Mouse (Mus musculus) megakaryocyte, embryonic 14.5 days (primary cell): ENCODE measurements around the gene Gpha2.

Experiments used
- FLI1 ChIP-seq: IDR thresholded peaks from 2 replicates; pipeline ENCODE4 v1.6.1; 2012; ENCODE audit warnings: low read length, inconsistent platforms, mixed read lengths
- GATA1 ChIP-seq: IDR thresholded peaks from 3 replicates; pipeline ENCODE4 v1.6.1; 2012; ENCODE audit warnings: mixed read lengths, low read length, inconsistent platforms, borderline replicate concordance

DNA sequence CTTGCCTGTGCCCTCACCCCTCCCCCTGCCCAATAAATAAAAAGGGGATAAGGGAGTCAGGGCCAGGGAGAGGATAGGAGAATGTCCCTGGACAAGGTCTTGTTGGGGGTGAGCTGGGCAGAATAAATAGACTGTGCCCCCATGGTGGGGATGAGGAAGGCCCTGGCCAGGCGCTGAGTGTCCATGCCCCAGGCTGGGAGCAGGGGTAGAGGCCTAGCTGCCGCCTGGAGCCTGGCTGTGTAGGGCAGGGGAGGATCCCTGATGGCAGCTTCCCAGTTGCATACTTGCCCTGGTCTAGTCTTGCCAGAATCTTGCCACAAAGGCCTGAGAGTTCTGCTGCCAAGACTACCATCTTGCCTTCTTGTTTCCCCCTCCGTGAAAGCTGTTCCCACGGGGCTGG, 1.7 kb downstream of the Gpha2 start:
- TF ChIP-seq FLI1 = no peak
- no peak for TF ChIP-seq GATA1
